Mouse (Mus musculus) testis, adult 2 months (tissue): ENCODE results near the gene Ubl5.

ENCODE experiments used
- CTCF ChIP-seq: fragments of 200-500 bp; IDR thresholded peaks from 2 replicates; pipeline ENCODE4 v1.5.1; 2012; ENCODE audit warnings: low read depth, mild to moderate bottlenecking, inconsistent platforms, low read length, moderate library complexity; ENCODE audit not compliant: control insufficient read depth, insufficient read depth, insufficient replicate concordance
- POLR2A ChIP-seq: fragments of 200-500 bp; IDR thresholded peaks from 2 replicates; pipeline ENCODE4 v1.6.1; 2012; ENCODE audit warnings: low read depth, mild to moderate bottlenecking, inconsistent platforms, low read length, moderate library complexity; ENCODE audit not compliant: control insufficient read depth

GRCm38 (mm10) chr9:20685081-20685861 lies 42.6 kb downstream of the Ubl5 start:
- no peak for TF ChIP-seq CTCF
- TF ChIP-seq POLR2A, result no peak
